Mouse (Mus musculus): ENCODE measurements around the gene Polr1b. TPM values are rescaled to one million over a fixed set of nuclear protein-coding genes. Genes with fewer than 3 reads are reported as not detected.

The Polr1b gene
- 1 to 10 TPM; 5.5 to 8.0 TPM for polyA plus RNA-seq (2012; fragmentation: generic; extraction: Trizol)

DNA sequence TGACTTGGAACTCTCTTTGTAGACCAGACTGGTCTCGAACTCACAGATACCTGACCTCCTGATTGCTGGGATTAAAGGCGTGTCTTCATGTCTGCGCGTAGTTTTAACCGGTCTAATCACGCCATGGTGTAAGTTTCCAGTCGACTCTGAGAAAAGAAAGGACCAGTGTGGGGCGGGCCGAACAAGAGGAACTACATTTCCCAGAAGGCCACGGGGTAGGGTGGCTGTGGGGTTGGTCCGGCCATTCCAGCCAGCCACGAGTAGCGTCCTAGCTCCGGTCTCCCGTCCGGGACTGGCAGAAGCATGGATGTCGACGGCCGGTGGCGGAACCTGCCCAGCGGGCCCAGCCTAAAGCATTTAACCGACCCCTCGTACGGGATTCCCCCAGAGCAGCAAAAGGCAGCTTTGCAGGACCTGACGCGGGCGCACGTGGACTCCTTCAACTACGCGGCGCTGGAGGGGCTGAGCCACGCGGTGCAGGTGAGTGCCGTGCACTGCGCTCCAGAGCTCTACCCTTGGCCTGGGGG lies at the start of gene Polr1b:
TSS of gene Polr1b (plus strand) at position 212 of the 527 bp plus-strand sequence.

DNA sequence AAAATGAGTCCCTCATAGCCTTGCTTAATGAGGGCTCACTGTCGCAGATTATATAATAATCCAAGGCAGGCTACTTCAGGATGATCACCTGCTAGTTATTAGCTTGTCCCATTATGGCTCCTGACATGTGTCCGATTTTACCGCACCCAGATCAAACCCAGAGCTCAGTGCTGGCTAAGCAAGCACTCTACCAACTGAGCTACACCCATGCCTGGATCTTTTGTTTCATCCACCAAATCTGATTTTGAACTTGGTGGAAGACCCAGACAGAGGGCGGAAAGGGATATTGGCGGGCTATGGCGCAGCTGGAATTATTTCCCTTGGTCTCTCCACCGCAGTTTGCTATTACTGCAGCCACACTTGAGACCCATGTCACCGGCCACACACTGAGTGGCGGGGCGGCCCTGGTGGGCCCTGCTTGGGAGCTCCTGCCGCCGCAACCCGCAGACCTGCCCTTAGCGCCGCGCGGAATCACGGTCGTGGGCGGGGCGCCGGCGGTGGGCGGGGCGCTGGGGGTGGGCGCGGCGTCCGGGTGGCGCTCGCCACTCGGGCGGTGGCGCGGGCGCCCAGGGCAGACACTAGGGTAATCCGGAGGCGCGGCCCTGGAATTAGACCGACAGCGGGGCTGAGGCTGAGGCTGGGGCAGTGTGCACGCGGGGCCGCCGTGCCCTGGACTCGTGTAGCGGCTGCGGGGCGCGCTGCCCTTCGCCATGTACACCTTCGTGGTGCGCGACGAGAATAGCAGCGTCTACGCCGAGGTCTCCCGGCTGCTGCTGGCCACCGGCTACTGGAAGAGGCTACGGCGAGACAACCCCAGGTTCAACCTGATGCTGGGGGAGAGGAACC lies 35.1 kb upstream of the Polr1b start, which contains the start of gene Ttl:
TSS of gene Ttl (plus strand) at position 506 of the 846 bp plus-strand sequence.

GRCm38 (mm10) chr2:129129412-129129929 lies 28.7 kb downstream of the Polr1b start, which contains the start of gene Chchd5:
Gene Chchd5, plus strand, starts transcription at chr2:129129700.

Other genes starting within 250 kb of the Polr1b start
- gene Fbln7, start 238.0 kb upstream of the Polr1b start, polyA plus RNA-seq (2012; fragmentation: generic; extraction: Trizol), result under 1 TPM in 1 of 2 experiments, not detected in 1; 0.40 TPM
- gene Zc3h8, start 156.9 kb upstream of the Polr1b start, polyA plus RNA-seq (2012; fragmentation: generic; extraction: Trizol), result under 1 TPM; 0.21 to 0.71 TPM
- gene Zc3h6, start 133.6 kb upstream of the Polr1b start, polyA plus RNA-seq (2012; fragmentation: generic; extraction: Trizol), result 1 to 10 TPM in 1 of 2 experiments, under 1 TPM in 1; 0.33 to 1.6 TPM
- 1 to 10 TPM; 2.0 to 3.4 TPM for gene Gm10762, start 133.3 kb upstream of the Polr1b start, polyA plus RNA-seq (2012; fragmentation: generic; extraction: Trizol)
- under 1 TPM in 1 of 2 experiments, not detected in 1; 0.04 TPM for gene Vinac1, start 52.8 kb upstream of the Polr1b start, polyA plus RNA-seq (2012; fragmentation: generic; extraction: Trizol)
- 1 to 10 TPM; 2.1 to 8.3 TPM for gene Ttl, start 35.1 kb upstream of the Polr1b start, polyA plus RNA-seq (2012; fragmentation: generic; extraction: Trizol)
- gene Chchd5, start 28.7 kb downstream of the Polr1b start, polyA plus RNA-seq (2012; fragmentation: generic; extraction: Trizol), result 10 to 100 TPM; 25.2 to 41.0 TPM
- gene Slc20a1, start 97.8 kb downstream of the Polr1b start, polyA plus RNA-seq (2012; fragmentation: generic; extraction: Trizol), result 1 to 10 TPM; 4.7 to 5.3 TPM
- gene Ckap2l, start 196.2 kb downstream of the Polr1b start, polyA plus RNA-seq (2012; fragmentation: generic; extraction: Trizol), result 10 to 100 TPM in 1 of 2 experiments, 1 to 10 TPM in 1; 1.8 to 21.4 TPM
- not detected for gene Il1a, start 209.0 kb downstream of the Polr1b start, polyA plus RNA-seq (2012; fragmentation: generic; extraction: Trizol)

Measured in C3H10T1/2 (cell line).